Mouse (Mus musculus) G1E-ER4 (cell line): ENCODE data around the gene Ociad1. TPM values are rescaled to one million over a fixed set of nuclear protein-coding genes. Genes with fewer than 3 reads are reported as not detected.

ENCODE experiments used
- GATA1 ChIP-seq: IDR thresholded peaks from one replicate; pipeline ENCODE4 v1.8.0; 2012; ENCODE audit warnings: low read length, inconsistent platforms
- polyA plus RNA-seq: library from polyadenylated mRNA; stranded (reverse); fragments of >175 nt; gene quantifications from 2 replicates; pipeline ENCODE4 v1.2.3, GENCODE M21; 2012

Ociad1 gene
- 104 and 134 TPM in 2 replicates for polyA plus RNA-seq

GRCm38 (mm10) chr5:73292502-73293457, at the start of gene Ociad1:
TSS of gene Ociad1 (plus strand) at chr5:73292784.
- TF ChIP-seq GATA1, result no peak

GRCm38 (mm10) chr5:73244403-73244802, 48.2 kb upstream of the Ociad1 start:
- no peak for TF ChIP-seq GATA1

- TF ChIP-seq GATA1, result no peak
These were observed 46.2 kb upstream of the Ociad1 start for GRCm38 (mm10) chr5:73246414-73246813.

GRCm38 (mm10) chr5:73248211-73248610, 44.4 kb upstream of the Ociad1 start:
- no peak for TF ChIP-seq GATA1

- no peak for TF ChIP-seq GATA1
These were observed 43.2 kb upstream of the Ociad1 start for GRCm38 (mm10) chr5:73249341-73249740.

- TF ChIP-seq GATA1, result no peak
These were observed 39.8 kb upstream of the Ociad1 start for GRCm38 (mm10) chr5:73252739-73253138.

GRCm38 (mm10) chr5:73254660-73255059, 37.9 kb upstream of the Ociad1 start:
- no peak for TF ChIP-seq GATA1

GRCm38 (mm10) chr5:73255321-73256251, 37.0 kb upstream of the Ociad1 start:
- TF ChIP-seq GATA1, result no peak

- TF ChIP-seq GATA1, result no peak
These were observed 36.1 kb upstream of the Ociad1 start, which contains the start of gene Fryl for GRCm38 (mm10) chr5:73256352-73257065. TSS of gene Fryl (minus strand) at chr5:73256619.

- TF ChIP-seq GATA1, result no peak
These were observed 35.5 kb upstream of the Ociad1 start for GRCm38 (mm10) chr5:73257096-73257495.

- TF ChIP-seq GATA1, result no peak
These were observed 34.9 kb upstream of the Ociad1 start for GRCm38 (mm10) chr5:73257723-73258122.

- no peak for TF ChIP-seq GATA1
These were observed 28.5 kb upstream of the Ociad1 start for GRCm38 (mm10) chr5:73264122-73264521.

- no peak for TF ChIP-seq GATA1
These were observed 27.1 kb upstream of the Ociad1 start for GRCm38 (mm10) chr5:73265460-73265859.

- no peak for TF ChIP-seq GATA1
These were observed 23.9 kb upstream of the Ociad1 start for GRCm38 (mm10) chr5:73268636-73269213.

GRCm38 (mm10) chr5:73270612-73271011, 22.0 kb upstream of the Ociad1 start:
- TF ChIP-seq GATA1, result no peak

GRCm38 (mm10) chr5:73273171-73273570, 19.4 kb upstream of the Ociad1 start:
- peak; percentile 27 for TF ChIP-seq GATA1
